Mouse (Mus musculus) frontal cortex, postnatal 10 days (tissue): ENCODE measurements around the gene Cdc42bpa.
"Not testable (repeated sequence)": the region's sequence is repeated elsewhere in the genome, so short reads cannot be mapped to it uniquely, and the experiment has no call there.

Experiments used
- DNase-seq, 2 experiments: peaks; one replicate each; pipeline ENCODE4 v3.0.0; 2022; ENCODE audit warnings: low spot score in 2 of 2, mixed read lengths in 1 of 2

Cdc42bpa gene

GRCm38 (mm10) chr1:179960543-179960876 lies 238 bp downstream of the Cdc42bpa start:
- no peak for DNase-seq

DNA sequence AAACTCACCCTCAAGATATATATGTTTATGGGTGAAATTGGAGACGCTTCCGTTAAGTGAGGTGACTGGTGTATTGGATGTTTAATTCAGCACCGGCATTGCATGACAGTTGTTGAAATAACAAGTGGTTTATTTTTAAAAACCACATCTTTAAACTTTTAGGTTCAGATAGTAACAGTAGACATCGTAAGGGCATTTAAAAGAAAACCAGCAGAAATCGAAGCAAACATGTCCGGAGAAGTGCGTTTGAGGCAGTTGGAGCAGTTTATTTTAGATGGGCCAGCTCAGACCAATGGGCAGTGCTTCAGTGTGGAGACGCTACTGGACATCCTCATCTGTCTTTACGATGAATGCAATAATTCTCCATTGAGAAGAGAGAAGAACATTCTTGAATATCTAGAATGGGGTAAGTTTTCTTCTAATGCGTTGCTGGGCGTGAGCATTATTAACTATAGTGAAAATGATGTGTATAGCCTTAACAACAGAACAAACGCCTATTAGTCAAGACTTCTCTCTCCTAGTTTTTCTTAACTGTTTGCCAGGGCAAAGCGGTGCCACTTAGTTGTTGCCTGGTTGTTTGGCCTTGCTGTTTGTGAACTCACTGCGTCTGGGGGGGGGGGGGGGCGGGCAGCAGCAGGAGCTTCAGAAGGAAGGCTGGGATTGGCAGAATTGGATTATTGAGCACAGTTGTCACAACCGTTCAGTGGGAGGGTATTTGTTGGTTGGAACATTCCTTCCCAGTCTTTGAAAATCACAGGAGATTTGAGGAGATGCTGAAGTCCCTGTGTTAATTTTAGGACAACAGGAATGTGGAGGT lies 818 bp downstream of the Cdc42bpa start:
- no peak for DNase-seq

DNA sequence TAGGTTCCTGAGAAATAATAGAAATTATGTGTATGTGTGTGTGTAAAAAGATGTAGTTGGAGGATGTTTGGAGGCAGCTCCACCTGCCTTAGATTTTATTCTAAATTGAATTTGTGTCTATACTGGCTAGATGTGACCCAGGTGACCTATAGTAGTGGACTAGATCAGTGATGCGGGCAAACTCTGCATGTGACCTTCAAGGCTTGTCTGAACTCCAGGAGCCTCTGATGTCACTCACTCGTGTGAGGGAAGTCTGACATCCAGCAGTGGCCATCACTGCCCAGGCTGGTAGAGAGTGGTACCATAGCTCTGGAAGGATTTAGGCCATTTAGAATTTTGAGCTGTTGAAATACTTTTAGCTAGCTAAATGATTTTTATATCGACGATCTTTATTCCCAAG lies 1.5 kb downstream of the Cdc42bpa start:
- no peak for DNase-seq

DNA sequence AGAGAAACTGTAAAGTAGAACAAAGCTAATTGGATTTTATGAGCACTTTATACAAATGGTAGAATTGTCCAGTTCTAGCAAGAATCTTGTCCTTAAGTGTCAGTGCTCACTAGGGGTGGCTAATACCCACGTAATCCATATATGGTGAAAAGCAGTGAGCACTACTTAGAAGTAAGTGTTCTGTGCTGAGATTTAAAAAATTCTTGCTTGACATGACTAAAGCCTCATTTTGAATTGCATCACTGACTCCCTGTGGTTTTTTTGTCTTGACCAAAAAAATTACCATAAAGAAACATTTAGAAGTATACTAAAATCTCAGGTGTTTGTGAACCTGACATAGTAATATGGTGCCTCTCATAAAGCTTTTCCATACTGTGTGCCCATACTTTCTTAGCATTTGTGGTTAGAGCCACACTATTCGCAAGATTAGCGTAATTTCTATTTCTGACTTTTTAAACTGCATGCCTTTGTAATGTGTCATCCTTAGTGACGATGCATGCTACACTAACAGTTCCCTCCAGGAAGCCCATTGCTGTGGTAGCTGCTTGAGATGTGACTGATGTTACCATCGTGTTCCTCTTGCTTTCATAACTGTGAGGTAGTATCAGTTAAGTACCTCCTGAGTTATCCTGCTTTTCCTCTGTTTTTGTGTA lies 9.6 kb downstream of the Cdc42bpa start:
- DNase-seq: no peak

DNA sequence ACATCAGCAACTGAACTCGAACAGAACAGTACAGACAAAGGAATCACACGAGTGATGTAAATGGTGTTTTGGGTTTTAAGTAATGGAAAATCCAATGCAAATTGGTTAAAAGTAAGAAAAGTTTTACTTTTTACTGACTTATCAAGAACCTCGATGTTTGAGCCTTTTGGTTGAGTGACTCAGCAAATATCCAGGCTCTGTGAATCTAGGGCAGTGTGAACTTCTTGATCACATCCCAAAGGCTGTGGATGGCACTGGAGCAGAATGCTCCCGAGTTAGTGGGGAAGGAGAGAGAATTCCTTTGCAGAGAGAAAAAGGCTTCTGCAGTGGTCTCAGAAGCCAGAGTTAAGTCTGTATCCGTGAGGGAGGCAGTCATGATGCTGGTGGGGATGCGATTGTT lies 14.7 kb downstream of the Cdc42bpa start:
- no peak for DNase-seq

DNA sequence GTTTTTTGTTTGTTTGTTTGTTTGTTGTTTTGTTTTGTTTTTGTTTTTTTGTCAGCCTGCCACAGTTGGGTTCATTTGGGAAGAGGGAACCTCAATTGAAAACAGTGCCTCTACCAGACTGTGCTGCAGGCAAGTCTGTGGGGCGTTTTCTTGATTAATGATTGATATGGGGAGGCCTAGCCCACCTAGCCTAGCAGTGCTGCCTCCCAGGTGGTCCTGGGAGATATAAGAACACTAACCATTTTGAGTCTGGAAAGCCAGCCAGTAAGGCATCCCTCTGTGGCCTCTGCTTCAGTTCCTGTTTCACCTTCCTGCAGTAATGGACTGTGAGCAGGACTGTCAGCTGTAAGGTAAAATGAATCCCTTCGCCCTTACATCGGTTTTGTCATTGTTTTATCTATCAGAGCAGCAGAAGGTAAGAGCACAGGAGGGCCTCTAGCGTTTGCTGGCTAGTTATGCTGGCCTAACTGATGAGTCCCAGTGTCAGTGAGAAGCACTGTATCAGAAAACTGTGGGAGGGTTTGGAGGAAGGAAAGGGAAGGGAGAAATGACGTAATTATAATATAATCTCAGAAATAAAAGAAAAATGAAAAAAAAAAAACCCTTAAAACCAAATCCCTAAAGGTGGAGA lies 15.5 kb downstream of the Cdc42bpa start:
- no peak for DNase-seq

DNA sequence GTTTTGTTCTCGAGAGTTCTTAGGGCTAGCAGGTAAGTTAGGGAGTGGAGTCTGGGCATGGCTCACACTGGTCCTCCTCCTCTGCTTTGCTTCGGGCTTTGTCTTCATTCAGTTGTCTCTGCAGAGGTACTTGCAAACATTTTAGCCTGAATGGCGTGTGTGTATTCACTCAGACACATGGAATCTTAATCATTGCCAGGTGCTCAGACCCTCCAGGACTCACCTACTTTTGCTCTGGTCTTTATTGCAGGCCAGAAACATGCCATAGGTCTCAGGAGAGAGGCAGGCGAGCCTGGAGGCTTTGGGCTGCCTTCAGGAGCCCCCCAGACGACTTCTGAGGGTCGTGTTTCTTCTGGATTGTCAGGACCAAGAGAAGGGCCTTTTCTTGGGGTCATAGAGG lies 17.2 kb downstream of the Cdc42bpa start:
- DNase-seq: no peak

- DNase-seq: no peak
These were observed 18.5 kb downstream of the Cdc42bpa start for GRCm38 (mm10) chr1:179978742-179979141.

DNA sequence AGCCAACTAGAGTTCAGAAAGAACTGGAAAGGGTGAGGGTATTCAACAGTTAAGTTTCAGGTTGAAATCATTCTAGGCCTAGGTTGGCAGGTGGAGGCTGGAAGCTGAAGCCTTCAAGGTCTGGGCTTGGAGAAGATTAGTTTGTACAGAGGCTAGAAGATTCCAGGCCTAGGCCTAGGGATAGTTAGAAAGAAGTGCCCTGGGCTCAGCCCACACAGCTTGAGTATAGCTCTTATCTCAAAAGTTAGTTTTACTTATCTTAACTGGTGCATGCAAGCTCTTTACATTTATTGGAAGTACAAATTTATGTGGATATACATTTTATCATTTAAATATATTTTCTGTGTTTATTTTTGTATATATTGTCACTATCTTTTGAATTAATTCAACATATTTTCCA lies 21.4 kb downstream of the Cdc42bpa start:
- no peak for DNase-seq

- DNase-seq: no peak
These were observed 21.9 kb downstream of the Cdc42bpa start for GRCm38 (mm10) chr1:179982183-179982582.

GRCm38 (mm10) chr1:179982933-179983332 lies 22.7 kb downstream of the Cdc42bpa start:
- no peak for DNase-seq

- DNase-seq: no peak
These were observed 23.9 kb downstream of the Cdc42bpa start for GRCm38 (mm10) chr1:179984171-179984570.

GRCm38 (mm10) chr1:179991660-179992235 lies 31.5 kb downstream of the Cdc42bpa start:
- DNase-seq: no peak

GRCm38 (mm10) chr1:179992255-179992654 lies 32.0 kb downstream of the Cdc42bpa start:
- DNase-seq: no peak

DNA sequence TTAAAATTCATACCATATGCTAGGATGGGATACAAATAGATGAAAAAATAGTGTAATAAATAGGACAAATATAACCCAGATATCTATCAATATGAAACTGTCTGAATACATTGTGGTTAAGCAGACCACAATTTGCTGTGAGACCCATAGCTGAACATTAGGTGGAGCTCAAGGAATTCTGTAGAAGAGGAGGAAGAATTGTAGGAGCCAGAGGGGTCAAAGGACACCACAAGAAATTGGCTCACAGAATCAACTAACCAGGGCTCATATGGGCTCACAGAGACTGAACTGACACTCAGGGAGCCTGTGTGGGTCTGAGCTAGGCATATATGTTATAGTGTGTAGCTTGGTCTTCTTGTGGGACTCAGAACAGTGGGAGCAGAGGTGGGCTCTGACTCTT lies 47.8 kb downstream of the Cdc42bpa start:
- DNase-seq: no peak

GRCm38 (mm10) chr1:180013479-180013878 lies 53.2 kb downstream of the Cdc42bpa start:
- no peak for DNase-seq

DNA sequence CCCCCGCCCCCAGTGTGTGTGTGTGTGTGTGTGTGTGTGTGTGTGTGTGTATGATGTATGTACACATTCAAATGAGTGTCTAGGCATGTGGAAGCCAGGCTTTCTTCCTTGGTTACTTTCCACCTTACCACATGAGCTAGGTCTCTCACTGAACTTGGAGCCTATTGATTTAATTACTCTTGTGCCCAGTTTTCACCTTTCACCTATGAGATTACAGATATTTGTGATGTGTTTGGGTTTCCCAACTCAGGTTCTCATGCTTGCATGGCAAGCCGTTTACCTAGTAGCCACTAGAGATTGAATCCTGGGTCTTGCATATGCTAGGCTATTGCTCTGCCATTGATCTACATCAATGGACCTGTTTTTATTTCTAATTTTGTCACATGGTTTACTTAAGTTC lies 57.9 kb downstream of the Cdc42bpa start:
- DNase-seq: no peak

GRCm38 (mm10) chr1:180021463-180022296 lies 61.4 kb downstream of the Cdc42bpa start:
- DNase-seq: no peak

GRCm38 (mm10) chr1:180023512-180023911 lies 63.2 kb downstream of the Cdc42bpa start:
- no peak for DNase-seq

DNA sequence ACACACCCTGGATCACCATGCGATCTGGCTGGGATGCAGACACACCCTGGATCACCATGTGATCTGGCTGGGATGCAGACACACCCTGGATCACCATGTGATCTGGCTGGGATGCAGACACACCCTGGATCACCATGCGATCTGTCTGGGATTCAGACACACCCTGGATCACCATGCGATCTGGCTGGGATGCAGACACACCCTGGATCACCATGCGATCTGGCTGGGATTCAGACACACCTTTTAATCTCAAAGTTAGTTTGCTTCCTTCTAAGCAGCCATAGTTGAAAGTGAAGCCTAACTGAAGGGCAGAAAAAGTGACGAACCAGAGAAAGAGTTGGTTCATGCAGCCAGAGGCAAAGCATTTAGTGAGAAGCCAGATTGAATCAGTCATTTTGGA lies 69.6 kb downstream of the Cdc42bpa start:
- DNase-seq: not testable (repeated sequence)

GRCm38 (mm10) chr1:180030631-180031365 lies 70.5 kb downstream of the Cdc42bpa start:
- no peak for DNase-seq
